Mouse (Mus musculus) fat pad, adult 2 months (tissue): ENCODE data around the gene Pik3c2a.
"Not testable (repeated sequence)": the region's sequence is repeated elsewhere in the genome, so short reads cannot be mapped to it uniquely, and the experiment has no call there.

ENCODE experiments used
- DNase-seq: peaks from one replicate; pipeline ENCODE4 v3.0.0-alpha.2; 2011; ENCODE audit warnings: low read depth, low spot score; ENCODE audit errors: extremely low read depth

Gene Pik3c2a

DNA sequence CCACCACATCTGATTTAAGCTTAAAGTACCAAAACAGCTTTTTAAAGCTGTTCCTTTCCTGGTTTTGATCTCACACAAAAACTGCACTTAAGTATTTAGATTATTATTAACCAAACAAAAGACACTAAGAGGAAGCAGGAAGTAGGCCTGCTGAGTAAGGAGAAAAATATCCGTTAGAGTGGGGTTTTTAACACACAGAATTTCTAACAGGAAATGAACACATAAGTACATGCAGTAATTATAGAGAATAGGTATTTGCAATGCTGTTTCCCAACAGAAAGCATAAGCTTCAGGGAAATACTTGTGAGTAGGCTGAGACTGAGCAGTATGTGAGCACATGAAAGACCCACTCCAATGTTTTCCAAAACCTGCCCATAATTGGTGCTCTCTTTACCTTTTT lies 33.8 kb downstream of the Pik3c2a start:
- no peak for DNase-seq

DNA sequence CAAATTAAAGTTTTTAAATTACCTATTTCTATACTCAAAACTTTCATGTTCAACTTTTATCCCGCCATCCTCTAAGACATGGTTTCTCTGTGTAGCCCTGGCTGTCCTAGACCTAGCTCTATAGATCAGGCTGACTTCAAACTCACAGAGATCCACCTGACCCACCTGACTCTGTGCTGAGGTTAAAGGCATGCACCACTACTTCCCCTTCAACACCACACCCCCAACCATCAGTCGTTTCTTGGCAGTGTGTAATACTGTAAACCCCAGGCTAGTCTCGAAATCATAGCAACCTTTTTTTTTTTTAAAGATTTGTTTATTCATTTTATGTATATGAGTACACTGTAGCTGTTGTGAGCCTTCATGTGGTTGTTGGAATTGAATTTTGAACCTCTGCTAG lies 50.9 kb downstream of the Pik3c2a start:
- DNase-seq: no peak

DNA sequence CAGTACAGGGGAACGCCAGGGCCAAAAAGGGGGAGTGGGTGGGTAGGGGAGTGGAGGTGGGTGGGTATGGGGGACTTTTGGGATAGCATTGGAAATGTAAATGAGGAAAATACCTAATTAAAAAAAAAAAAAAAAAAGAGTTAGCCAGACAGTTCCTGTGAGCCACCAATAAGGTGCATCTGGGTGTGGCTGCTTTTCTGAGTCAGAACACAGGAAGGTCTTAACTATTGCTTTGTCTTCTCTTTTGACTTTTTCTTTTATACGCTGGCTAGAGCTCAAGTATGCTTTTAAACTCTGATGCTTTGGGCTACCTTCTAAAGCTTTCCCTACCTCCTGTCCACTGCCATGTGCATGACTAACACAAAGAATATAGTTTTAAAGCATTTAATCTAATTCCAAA lies 55.9 kb downstream of the Pik3c2a start:
- DNase-seq: not testable (repeated sequence)

DNA sequence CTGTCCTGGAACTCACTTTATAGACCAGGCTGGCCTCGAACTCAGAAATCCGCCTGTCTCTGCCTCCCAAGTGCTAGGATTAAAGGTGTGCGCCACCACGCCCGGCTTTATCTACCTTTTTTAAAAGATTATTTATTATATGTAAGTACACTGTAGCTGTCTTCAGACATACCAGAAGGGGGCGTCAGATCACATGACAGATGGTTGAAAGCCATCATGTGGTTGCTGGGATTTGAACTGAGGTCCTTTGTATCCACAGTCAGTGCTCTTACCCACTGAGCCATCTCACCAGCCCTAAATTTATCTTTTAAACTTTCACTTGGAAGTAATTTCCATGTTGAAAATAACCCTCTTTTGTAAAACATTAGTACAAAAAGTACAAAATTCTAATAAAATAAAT lies 64.1 kb downstream of the Pik3c2a start:
- not testable (repeated sequence) for DNase-seq

DNA sequence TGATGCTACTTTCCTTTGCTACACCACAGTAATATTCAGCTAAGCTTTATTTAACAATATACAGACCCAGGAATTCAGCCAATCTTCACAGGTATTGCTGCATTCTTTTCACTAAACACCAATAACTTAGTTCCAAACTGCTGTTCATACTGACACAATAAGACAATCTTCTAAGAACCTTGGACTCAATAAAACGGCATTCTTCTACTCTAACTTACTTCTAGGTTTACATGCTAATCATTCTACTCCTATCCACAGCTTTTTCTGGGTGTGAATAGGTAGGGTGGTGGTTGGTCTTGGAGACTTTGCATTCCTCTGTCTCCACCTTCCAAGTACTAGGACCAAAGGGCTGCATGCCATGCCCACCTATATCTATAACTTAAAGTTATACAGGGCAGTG lies 69.0 kb downstream of the Pik3c2a start:
- DNase-seq: no peak

DNA sequence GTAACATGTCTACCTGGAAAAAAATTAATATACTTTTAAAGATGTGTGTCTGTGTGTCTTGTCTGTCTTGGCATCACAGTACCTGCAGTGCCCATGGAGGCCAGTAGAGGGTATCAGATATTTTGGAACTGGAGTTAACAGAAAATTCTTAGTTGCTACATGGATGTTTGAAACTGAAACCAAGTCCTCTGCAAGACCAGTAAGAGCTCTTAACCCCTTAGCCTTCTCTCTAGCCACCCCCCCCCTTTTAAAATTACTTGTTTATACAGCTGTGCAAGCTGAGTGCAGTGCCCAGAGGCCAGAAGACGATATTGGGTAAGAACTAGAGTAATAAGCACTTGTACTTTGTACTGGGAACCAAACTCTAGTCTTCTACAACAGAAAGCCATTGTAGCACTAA lies 107.0 kb downstream of the Pik3c2a start:
- peak; percentile 62 for DNase-seq

DNA sequence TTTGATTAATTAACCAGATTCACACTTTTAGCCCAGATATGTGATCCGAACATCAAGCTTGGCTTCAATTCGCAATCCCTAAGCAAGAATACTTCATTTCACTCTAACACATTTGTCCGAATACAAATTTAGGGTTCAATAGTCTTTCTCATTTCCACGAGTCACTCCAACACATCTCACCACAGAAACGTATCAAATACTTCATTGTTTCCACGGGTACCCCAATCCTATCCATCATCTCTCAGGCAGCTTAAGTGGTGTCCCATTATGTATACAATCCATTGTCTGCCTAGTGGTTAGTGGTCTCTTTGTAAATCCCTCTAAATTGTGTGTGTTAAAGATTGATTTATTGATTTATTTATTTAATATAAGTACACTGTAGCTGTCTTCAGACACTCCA lies 108.1 kb downstream of the Pik3c2a start:
- no peak for DNase-seq

DNA sequence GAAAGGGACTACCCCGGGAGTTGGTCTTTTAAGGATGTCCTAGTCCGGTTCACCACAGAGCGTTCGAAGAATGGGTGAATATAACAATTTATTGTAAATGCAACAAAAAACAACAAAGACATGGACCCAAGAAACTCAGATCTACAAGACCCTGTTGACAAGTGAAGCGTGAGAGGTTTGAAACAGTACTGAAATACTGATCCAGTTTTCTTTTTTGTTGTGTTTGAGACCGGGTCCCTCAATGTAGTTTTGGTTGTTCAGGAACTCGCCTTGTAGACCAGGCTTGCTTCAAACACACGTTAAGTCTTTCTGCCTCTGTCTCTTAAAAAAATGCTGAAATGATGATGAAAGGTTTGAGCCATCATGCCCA lies 108.6 kb downstream of the Pik3c2a start:
- no peak for DNase-seq

DNA sequence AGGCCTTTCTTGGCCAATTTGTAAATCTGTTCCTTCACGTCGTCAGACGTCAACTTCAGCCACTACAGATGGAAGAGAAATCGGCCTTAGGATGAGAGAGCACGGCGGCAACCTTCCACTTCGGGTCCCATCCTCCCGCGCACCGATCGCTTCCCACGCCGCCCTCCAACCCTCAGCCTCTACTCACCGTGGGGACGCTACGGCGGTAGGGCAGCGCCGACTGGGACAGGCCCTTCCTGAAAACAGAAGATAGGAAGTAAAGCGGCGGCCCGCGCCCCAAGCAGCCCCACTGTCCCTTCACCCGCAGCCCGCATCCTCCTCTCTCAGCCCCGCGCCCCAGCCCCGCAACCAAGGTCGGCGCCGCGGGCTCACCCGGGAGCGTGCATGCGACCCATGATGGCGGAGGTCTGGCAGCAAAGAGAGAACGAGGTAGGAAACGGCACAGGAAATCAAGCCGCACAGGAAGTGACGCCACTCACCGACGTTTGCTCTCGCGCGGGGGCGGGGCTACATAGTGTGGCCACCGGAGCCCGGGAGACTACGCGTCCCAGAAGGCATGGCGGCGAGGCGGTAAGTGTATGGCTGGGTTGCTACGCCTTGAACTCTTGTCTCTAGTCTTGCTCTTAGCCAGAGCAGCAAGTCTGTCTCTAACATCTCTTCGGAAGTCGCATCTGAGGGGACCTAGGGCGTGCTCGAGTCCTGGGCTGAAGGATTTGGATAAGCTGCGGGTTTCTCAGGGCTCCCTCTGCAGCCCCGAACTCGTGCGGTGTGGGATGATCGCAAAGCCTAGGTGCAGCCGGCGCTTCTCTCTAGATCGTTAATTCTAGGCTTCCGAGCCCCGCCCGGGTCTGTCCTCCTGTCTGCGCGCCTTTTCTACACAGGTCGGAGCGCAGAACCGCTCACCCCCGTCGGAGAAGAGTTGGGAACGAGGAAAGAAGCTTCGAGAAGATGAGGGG lies 109.3 kb downstream of the Pik3c2a start, which contains the start of gene Rps13:
Rps13 (minus strand) TSS at position 483 of the 956 bp plus-strand sequence.
- no peak for DNase-seq

DNA sequence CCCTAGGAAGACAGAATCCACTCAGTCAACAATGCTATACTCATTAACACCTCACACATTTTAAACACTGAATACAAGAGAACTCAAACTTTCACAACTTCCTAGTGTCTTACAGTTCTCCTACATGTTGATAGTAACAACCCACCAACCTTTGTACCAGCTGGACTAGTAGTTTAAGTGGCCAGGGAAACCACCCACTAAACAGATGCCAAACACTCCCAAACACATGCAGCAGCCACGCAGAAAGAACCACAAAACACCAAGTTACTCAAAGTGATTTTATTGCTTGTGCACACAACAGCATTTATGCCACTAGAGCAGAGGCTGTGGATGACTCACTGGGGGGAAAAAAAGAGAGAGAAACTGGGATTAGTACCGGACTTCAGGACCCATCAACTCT lies 112.0 kb downstream of the Pik3c2a start:
- no peak for DNase-seq

DNA sequence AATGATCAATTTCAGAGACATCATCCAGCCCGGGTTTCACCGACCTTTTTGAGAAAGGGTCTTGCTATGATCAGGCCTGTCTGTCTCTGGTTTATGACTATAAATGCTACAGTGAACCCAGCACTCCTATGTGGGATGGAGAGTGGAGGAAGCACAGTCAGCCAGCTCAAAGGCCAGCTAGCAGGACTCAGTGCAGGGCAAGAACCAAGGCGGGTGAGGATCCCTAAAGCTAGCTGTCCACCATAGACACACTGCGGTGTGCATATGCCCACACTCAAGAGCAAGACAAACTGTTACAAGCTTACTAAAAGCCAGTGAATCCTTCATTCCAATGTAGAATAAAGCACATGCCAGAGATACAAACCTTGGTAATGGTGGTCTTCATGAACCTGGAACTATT lies 113.4 kb downstream of the Pik3c2a start:
- no peak for DNase-seq

DNA sequence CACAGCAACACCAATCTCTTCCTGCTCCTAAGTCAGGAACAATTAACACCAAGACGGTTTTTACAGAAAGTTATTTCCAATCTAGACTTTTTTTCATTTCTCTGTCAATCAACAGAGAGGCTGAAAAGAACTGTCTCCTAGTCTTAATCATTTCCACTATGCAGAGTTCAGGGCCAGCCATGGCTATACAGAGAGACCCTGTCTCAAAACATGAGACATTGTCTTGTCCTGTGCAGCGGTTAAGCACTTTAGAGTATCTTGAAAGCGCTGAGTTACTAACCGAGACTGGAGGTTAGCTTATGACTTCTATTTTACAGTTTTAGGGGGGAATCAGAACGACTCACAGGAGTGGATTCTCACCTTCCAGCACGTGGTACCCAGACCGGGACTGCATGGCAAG lies 114.5 kb downstream of the Pik3c2a start:
- DNase-seq: no peak

DNA sequence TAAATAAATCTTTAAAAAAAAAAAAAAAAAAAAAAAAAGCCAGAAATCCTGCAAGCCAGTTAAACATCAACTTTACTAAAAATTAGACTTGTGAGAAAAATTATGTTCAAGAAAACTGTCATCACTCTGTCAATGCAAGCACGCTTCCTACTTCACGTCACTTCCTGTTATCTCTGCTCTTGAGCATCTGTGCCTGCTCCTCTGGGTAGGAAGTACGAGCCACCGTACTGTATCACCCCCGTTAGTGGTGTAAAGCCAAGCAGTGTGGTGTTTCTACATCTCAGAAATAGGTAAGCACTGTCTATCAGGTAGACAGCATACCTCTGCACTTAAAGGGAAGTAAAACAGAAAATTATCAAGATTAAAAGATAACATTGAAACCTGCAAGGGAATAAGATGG lies 115.3 kb downstream of the Pik3c2a start:
- no peak for DNase-seq

DNA sequence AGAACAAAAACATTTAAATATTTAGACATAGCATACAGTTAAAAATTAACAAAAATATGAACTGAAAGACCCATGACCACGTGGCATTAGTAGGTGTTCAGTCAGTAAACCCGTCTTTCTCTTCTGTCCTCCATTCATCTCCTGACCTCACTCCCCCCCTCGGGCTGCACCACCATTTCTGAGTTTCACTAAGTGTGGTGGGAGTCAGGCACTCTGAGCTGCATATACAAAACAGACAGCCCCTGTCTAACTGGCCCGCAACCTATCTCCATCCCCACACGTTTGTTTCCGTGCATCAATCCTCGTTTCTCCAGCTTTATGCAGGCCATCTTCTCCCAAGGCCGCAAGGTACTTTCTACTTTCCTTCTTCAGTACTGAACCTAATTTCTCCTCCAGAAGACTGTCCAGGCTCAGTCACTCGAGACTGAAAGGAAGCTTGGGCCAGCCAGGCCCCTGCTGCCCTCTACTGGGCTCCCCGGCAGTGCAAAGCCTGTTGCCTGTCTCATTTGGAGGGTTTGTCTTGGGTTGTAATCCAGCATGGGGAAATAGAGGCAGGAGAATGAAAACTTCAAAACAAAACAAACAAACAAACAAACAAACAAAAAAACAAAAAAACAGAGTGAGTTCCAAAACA lies 119.8 kb downstream of the Pik3c2a start:
- no peak for DNase-seq

DNA sequence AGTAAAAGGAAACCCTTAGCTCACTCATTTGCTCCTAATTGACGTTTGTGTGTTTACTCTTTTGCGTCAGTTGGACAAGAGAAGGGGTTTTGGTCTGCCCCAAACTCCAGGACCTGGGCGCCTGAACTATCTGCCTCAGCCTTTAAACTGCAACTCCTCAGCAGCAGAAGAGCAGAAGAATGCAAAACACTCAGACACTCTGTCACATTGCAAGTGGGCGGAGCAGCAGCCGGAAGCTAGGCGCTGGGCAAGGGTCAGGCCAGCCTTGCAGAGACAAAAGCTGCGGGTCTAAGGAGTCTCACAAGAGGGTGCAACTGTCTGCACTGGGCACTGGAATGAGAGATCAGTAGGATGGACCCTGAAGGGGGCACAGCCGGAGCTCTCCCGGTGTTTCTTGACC lies 133.8 kb downstream of the Pik3c2a start:
- DNase-seq: no peak

DNA sequence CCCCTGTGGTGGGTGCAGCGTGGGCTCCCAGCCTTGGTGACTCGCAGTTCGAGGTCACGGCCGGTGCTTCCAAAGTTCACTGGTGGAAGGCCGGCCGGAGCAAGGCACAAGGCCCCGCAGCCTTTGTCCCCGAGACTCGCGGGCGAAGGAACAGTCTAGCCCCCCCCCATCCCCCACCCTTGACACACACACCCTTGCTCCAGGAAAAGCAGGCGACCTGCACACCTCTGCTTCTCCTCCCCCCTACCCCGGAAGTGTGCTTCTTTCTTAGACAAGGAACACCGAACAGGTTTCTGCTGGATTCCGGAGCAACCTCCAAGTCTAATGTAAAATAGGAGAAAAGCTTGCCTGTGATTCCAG lies 134.6 kb downstream of the Pik3c2a start:
- no peak for DNase-seq

DNA sequence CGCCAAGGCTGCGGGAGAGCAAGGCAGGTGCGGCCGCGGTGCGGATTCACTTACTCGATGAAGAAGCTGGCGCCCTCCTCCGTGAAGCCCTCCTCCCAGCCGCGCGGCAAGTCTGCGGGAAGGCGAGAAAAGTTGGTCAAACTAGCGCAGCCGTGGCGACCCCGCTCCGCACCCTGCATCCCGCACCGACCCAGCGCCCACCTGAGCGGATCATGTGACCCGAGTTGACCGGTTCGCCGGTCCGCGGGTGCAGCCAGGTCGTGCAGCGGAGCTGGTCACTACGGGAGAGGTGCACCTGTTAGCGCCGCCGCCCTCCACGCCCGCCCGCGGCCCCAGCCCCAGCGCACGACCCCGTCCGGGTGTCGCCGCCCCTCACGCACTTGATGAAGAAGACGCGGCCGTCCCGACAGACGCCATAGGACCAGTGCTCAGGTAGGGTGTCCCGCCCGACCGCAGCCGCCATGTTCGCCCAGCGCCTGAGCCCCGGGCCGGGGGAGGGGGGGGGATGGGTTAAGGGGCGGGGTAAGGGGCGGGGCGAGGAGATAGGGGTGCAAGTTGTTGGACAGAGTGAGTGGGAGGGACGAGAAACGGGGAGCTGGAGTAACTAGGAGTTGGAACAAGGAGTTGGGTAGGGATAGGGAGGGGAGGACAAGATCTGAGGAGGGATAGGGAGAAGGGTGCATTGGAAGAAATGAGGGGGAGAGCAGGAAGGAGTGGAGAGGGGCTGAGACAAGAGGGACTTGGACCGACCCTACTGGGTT lies 135.2 kb downstream of the Pik3c2a start, which contains the start of gene Plekha7:
Plekha7 (minus strand) TSS at position 506 of the 761 bp plus-strand sequence.
- peak; percentile 31 for DNase-seq

DNA sequence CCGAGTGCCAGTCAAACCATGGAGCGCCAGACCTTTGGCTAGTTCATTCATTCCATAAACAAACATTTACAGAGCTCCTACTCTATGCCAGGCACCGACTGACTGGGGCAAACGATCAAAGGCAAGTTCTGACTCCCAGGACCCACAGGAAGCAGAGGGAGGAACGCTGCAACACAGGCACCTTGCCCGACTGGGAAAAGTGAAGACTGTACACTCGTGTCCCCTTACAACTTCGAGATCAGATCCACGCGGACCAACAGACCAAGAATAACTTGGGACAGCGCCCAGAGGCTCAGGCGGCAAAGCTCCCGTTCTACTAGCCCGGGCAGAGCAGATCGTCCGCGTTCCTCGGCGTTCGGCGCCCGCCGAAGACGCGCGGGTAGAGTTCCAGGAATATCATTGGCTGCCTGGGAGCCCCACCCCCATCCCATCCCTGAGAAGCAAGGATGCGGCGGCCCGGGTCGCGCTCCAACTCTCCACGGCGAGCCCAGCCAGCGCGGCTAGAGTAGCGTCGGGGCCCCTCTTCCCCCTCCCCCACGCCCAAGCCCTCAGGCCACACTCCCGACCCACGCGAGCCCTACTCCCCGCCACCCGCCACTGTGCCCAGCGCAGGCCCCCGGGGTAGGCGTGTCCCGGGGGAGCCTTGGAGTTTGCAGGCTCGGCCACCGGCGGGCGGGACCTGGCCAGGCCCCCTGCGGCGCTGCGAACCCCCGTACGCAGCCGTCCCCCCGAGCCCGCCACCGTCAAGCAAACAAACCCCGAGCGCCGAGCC lies 136.0 kb downstream of the Pik3c2a start:
- DNase-seq: peak; percentile 23

DNA sequence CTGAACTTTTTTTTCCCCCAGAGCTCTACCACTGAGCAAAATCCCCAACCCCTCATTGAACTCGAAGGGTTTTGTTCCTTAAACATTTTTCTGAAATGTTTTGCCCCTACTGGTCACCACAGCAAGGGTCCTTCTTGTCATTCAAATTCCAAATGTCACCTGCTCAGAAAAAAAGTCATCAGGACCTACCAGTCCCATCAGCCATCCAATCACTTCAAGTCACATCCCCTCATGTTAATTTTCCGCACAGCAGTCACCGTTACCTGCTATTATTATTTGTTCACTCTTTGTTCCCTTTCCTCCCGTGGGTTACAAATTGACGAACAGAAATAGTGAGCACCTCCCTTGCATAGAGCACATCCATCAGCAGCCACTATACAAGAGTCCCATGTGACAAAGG lies 136.6 kb downstream of the Pik3c2a start:
- no peak for DNase-seq

DNA sequence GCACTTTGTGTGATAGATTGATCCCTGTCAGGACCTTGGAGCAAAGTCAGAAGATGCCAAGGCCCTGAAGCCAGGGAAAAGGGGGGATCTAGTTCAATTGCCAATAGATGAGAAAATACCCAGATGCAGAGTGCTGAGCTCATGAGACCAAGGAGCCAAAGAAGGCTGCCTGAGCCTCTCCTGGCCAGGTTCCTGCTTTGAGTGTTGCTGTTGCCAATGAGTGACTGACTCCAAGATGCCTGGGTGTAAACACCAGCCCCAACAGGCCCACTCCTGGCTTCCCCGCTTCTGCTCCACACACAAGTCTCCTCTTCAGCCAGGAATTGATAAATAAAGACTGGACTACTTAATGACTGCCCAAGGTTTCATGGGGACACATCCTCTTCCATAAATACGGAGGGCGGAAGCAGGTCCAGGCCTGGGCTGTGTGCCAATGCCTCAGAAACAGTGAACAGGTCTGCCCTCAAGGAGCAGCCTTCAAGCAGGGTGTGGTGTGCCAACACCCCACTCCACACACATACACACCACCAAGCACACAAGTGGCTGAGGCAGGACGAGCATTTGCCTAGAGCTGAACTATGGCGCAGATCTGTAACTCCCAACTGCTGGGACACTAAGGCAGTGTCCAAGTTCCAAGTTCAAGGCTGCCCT lies 141.5 kb downstream of the Pik3c2a start:
- no peak for DNase-seq
